Mouse (Mus musculus) retina, embryonic 14.5 days (tissue): ENCODE measurements around the gene Opcml.

Experiments used
- DNase-seq: peaks from one replicate; pipeline ENCODE4 v3.0.0-alpha.2; 2015; ENCODE audit warnings: low spot score

Gene Opcml

DNA sequence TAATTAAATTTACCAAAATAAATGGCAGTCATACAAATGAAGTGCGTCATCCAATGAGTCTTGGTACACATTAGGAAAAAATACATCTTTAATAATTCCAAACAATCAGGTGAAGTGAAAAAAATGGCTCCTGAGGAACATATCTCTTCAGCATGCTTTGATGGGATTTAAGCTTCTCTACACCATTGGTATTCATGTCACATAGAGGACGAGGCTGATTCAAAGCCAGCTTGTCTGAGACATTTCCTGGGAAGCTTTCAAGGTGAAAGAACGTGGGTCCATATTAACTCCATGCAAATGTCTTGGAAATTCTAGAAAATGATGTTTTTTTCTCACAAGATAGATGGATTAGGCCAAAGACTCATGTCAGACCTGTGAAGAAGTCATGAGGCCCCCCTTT, 212.6 kb downstream of the Opcml start:
- DNase-seq: no peak

DNA sequence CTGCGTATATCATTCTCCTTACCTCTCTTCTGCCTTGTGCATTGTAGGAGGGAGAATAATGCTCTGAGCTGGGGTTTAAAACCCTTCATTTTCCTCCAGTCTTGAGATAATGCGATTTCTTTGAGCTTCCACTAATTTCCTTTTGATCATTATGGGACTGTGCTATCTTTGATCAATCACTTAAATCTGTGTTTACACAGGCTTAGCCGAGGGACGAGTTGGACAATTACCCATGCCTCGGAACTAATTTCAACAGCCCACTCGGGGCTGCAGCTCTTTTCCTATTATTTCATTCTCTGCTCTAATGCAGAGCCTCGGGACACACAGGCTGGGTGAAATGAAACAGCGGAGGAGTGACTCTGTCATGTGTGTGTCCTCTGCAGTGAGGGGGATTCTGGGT, 220.9 kb downstream of the Opcml start:
- no peak for DNase-seq

DNA sequence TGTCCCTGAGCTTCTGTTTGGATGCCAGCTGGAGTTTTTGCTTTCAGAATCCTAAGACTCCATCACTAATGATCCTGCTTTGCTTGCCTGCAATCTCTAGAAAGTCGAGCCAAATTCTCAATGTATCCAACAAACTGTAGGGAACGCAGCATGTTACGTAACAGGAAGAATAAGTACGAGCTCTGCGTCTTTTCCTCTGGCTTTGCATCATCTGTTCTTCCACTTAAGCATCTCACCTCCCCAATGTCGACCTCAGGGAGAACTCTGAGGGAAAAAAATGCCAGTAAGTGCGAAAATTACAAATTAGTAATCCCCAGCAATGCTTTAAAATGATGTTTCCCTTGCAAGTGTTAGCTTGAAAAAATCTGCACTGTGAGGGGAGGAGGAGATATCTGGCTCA, 222.1 kb downstream of the Opcml start:
- DNase-seq: no peak

DNA sequence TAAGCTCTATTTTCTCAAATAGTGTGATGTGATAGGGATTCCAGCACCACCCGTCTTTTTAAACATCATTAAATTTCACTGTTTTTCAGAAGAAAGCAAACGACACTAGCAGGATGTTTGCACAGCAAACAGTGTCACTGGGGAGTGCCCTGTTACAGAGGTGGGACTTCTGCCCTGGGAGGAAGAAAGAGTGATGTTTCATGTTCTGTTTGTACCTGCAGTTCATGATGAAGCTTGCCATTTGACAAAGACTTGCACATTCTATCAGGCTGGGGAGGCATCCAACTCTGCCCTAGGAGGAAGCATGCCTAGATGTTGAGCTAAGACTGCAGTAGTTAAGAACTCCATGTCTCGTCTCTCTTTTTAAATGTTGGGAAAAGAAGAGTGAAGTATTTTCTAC, 222.6 kb downstream of the Opcml start:
- DNase-seq: no peak

DNA sequence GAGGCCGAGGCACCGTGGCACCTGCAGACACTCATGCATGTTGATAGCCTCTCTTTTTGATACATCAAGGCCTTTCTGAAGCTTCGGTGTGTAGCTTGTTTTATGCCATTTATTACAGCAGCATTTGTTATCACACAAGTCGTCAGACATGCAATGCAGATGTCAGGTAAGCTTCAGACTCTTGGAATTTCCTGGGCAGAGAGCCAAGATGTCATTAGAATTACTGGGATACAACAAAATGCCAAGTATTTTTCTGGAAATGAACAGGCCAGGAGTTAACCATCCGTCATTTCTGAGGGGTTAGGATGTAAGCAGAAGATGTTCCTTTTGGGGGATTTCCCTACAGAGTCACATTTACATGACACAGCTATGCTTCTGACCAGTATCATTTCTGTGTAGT, 237.6 kb downstream of the Opcml start:
- DNase-seq: no peak

DNA sequence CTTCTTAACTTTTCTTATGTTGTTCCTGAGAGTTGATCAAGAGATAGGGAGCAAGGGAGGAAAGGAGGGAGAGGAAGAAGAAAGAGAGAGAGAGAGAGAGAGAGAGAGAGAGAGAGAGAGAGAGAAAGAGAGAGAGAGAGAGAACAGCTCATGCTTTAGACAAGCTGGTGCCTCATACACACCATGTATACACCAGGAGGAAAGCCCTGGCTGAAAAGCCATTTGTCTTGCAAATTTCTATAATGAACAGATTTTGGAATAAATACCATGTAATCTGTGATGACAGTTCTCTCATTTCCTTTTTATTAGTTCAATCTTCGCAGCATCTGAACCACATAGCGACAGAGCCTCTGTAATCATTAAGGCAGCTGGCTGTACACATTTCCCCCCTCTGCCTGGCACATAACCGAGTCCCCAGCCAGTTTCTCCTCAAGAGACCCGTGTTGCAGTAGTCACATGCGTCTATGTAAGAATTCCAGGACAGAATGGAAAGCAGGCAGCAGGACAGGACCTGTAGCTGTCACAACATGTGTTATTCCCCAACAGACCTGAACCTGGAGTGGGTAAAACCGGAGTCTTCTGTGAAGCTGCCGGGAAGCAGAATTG, 238.3 kb downstream of the Opcml start:
- DNase-seq: no peak

DNA sequence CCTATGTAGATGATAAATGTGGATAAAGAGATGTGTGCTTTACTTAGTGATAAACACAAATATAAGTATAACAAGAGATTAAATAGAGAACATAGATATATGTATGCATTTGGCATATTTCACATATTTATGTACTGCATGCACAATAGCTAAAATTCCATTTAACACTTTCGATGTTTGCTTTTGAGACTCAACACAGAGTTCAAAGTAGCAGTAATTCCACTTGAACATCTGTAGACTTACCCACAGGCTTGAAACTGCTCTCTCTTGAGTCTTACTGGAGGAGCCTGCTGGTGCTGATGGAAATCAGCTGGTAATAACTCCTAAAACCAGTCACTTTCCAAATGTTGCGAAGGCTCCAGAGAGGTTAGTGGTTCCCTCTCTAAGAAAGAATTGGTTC, 258.6 kb downstream of the Opcml start:
- no peak for DNase-seq

DNA sequence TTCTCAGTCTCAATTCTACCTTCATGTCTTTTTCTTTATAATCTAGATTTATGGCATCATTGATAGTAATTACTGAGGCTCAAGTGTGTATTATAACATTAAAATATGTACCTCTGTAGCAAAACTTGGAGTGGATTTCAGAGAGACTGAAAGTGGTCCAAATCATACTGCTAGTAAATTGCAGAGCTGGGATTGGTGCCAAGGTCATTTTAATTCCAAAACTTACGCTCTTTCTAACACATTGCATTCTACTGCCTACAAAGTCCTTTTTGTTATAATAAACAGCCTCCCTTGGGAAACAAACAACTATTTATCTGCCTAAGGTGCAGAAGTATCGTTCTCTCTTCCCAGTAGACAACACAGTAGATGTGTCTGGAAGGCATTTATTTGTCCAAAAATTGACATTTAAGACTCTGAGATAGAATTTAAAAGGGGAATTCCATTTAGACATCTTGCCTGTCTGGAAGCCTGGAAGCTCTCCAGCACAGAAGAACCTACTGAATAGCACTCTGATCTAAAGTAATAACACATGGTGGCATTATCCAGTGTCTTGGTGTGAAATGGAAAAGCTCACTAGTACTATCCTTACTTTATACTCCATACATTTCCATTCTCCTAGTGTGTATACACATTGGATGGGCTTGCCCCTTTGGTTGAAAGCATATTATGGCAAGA, 266.7 kb downstream of the Opcml start:
- no peak for DNase-seq

DNA sequence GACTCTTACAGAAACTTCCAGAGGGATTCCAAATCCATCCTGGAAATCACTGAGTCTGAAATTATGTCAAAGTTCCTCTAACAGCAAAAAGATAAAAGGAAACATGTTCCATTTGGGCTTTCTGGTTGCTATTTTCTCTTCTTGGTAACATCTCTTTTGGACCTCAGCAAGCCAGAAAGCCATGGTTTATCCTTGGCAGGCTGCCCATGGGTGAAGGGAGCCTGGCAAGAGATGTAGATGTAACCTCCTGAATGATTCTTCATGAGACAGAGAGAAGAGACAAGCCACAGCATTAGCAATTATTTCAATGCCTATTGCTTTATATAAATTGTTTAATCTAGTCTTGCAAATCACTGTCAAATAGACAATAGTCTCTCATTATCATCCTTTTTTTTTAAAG, 274.6 kb downstream of the Opcml start:
- no peak for DNase-seq

DNA sequence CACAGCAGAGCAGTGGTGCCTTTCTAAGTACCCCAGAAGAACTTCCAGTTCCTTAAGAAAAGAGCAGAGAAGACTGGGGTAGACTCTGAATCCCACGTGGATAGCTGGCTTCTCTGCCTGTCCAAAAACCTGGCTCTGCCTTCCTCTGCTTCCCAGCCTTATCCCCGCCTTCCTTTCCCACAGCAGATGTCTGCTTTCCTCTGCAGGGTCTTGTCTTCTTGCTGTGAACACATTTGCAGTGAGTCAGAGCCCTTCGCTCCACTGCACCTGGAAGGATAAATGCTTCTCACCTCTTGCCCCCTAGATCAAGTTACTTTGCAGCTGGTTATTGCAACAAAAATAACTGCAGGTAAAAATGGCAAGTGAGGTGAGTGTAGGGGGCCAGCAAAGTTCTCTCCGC, 290.1 kb downstream of the Opcml start:
- DNase-seq: no peak

DNA sequence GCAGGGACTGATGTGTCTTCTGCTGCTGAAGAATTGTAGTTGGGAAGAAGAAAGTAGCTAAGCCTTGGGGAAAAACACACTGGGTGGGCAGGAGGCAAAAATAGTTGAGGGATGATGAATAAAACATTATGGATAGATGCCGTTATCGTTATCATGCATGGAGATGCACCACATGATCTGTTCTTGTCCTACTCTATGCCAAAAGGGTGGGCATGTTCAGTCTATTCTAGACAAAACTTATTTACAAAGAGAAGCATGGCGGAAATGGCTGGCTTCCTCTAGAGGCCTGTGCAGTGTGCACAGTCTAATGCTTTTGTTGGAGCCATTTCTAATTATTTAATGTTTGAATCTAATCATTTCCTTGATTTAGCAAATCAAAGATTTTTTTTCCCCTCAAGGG, 293.2 kb downstream of the Opcml start:
- no peak for DNase-seq

DNA sequence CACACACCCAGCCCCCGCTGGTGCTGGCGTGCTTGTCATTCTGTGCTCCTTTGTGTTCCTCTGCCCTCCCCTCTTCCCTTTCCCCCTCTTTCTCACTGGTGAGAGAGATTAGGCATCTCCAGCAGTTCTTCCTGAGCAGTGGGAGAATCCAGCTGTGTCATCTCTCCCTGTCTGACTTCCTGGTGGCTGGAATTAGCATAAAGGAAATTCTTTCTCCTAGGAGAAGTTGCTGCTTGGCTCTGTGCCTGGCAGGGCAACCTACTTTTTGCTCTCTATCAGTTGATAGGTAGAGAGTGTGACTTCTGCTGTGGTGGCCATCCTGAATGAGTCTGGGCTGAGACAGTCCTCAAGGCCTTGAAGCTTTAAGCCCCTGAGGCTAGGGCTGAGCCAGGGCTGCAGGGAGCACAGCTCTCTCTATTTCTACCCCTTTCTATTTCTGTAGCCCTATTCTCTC, 293.7 kb downstream of the Opcml start:
- peak; percentile 24 for DNase-seq

DNA sequence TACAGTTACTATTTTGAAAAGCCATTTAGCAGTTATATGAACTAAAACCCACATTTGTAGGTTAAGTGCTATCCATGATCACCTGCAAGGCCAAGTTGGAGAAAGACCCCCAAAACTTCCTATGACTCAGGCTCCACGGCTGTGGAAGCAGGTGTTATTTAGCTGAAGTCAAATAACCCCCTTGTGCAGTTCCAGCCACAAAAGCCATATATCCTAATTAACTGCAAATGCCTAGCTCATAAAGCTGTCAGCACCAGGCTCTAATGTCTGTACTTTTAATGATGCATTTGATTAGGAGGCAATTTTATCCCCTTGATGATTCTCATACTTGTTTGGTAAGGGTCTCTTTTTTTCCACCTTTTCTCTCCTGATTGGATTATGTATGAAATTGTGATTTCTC, 300.8 kb downstream of the Opcml start:
- no peak for DNase-seq

DNA sequence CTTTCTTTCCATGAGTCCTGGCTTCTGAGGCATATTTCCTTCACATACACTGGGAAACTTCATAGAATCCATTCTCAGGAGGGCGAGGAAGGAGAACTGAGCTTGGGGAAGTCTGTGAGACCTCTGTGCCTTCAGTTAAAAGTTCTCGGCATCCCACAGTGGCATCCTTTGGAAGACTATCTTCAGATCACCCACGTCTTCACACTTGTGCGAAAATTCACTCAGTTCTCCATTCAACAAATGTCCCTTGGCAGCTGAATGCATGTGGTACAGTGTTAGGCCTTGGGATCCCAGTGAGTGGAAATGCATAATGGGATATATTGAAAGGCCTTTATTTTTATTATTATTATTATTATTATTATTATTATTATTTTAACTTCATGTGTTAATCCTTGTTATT, 304.1 kb downstream of the Opcml start:
- no peak for DNase-seq

DNA sequence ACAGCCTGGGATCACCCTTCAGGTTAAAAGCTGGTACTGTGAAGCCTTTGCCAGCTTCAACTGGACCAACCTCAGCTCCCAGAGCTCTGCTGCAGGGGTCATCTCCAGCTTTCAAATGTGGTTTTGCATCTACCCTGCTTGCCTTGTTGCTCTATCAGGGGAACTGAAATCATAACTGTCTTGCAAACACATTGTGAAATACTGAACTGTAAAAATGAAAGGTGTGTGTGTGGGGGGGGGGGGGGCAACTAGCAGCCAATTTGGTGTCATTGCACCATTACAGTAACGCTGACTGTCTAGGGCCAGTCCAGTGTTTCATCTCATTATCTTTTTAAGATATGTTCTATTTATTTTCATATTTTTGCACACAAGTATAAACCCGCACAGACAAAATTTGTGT, 305.6 kb downstream of the Opcml start:
- no peak for DNase-seq

DNA sequence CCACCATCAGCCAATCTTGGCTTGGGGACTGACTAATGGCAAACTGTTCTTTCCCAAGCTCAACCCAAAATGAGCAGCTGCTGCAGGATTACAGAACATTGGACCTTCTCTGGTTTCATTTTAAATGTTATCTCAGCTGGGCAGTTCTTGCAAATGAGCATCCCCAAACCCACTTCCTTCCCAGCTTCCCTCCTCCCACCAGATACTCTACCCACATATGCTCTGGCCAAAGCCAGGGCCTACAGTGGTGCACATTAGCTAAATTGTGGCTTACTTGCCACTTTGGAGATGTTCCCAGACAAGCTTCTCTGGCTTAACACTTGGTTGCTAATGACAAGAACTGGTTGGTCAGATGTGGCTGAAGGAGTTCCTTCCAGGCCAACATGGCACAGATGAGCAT, 311.4 kb downstream of the Opcml start:
- no peak for DNase-seq

DNA sequence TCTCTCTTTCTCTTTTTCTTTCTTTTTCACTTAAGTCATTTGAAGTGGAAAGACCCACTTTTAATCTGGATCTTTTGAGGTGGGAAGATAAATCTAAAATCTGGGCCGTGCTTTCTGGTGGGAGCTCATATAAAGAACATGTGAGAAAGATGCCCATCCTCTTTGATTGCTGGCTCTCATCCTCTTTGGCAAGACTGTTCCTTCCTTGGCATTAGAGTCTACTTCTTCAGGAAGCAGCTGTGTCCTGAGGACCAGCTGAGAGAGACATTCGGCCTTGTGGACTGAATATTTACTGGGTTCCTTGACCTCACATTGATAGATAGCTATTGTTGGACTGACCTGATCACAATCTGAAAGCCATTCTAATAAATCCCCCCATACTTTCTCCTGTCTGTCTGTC, 331.3 kb downstream of the Opcml start:
- no peak for DNase-seq

DNA sequence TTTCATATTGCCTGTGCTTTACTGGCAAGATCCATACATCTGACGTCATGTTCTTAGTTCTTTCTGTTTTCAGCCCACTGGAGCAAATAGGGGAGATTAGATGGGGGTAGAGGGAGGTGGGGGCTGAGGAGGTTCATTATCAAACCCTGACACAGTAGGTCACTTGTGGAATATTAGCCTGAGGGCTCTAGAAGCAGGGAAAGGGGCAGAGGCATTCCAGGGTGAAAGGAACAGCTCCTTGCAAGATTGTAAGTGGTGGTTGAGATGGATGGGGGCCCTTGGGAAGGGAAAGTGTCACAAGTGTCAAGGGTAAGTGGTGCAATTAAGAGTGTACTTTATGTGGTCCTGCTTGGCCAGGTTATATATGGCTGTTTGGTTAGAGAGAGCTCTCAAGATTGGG, 338.2 kb downstream of the Opcml start:
- no peak for DNase-seq

DNA sequence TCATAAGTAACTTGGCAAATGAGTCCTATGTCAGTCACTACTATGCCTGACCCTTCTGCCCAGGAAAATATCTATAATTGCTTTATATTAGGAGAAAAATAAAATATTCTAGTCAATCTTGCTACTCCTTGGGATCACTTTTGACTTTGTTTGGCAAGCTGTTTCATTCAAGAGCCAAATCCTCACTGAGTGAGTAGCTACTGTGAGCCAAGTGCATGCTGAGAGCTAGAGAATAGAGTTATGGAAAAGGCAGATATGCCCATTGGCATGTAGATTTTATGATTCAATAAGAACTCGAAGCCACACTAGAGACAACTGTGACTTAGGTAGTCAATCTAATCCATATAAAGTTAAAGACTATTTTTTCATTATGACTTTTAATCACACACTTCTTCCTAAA, 340.9 kb downstream of the Opcml start:
- no peak for DNase-seq

DNA sequence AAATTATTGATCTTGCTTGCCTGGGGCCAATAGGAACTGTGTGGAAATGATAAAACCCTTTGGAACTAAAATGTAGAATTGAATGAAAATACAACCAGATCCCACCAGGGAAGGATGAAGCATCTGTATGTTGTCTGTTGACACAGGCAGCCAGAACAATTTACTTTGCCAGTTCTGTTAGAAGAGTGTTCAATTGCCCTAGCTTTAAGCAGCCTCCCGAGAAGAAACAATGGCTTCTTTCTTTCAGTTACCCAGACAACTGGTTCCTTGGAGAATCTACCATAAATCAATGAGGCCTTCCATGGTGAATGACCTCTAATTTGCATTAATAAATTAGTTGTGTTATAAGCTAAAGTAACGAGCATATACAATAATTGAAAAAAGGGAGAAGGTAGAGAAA, 346.0 kb downstream of the Opcml start:
- peak; percentile 10 for DNase-seq

DNA sequence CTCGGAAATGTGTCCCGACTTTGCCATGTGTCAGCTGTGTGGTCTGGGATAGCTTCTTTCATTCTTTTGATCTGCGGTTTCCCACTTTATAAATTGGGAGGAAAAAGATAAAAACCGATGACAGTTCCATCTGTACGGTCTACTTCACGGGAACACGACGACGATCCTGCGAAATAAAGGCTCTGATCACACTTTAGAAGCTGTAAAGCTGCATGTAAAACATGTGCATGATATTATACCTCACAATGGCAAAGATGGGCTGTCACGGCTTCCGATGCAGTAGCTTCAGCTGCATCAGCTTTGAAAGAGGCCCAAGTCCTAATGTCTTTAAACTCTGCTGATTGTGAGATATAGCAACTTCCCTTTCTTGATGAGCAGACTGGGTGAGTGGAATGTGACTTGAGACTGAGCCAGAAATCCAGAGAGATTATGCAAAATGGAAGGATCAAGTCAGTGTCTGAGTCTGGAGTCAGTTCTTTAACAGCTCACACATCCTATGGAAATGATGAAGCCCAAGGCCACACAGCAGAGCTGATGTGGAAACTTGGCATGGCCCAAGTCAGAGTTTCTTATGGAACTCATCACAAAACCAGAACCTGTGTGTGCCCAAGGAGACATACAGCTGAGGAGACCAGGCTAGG, 349.5 kb downstream of the Opcml start:
- no peak for DNase-seq

DNA sequence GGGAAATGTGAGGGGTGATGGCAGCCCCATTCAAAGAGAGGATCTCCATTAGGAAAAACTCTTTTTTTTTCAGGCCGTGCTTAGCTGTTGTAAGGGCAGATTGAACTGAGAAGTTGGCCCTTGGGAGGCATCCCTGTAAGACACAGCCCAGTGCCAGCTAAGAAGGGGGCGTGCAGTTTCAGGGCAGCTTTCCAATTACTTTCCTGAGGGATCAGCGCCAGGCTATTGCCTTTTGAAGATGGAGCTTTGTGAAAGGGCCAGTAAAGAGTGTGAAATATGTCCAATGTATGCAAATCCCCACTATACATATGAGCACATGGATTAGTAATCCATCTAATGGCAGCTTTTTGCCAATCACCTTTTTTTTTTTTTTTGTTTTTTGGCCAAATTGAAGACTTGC, 358.9 kb downstream of the Opcml start:
- DNase-seq: no peak

DNA sequence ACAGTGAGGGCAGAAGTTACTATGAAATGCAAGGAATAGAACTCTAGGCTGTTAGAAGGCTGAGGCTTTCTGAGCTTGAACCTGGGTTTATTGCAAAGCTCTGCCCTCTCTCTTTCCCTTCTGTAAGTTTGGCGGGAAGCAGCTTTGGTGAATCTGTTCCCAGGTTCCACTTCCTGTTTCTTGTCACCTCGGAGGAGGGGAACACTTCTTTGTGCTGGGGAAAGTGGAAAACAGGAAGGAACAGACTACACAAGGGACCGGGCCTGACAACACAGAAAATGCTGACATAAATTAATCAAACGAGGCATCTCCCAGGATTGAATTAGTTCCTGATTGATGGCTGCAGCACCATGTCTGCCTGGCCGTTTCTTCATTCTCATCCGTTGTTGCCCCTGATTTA, 363.2 kb downstream of the Opcml start:
- DNase-seq: no peak

DNA sequence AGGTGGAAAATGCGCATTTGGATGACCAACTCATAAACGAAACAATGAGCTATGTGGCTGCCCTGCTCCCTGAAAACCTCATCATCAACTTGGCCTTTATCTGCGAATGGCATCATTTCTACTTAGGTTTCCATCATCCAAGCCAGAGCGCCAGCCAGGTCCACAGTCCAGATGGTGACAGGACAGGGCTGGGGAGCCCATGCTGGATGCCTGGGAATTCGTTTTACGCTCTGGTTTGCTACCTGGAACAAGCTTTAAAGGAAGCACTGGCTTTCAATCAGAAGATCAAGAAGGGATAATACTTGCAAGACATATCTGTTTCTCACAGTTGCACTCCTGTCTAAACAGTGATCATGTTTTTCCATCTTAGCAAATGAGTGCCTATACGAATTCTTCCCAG, 366.5 kb downstream of the Opcml start:
- no peak for DNase-seq
